Mouse (Mus musculus) regulatory T cell (primary cell): ENCODE measurements around the gene Megf9.

Experiments used
- in situ Hi-C: fragments of 300-600 bp; cut with MboI, MseI; formaldehyde crosslinking; loops from one replicate; pipeline ENCODE4 v1.15.1; 2025; ENCODE audit warnings: high pct_unique_total_duplicates

Gene Megf9

GRCm38 (mm10) chr4:70449668-70450067 lies 85.1 kb downstream of the Megf9 start:
- in situ Hi-C loops, result loop anchor here (10.0 kb wide), 1 partner anchor 155 kb away; no protein-coding TSS in a partner anchor

GRCm38 (mm10) chr4:70446774-70447173 lies 88.0 kb downstream of the Megf9 start:
- in situ Hi-C loops, result no loop called here

GRCm38 (mm10) chr4:70420202-70420601 lies 114.6 kb downstream of the Megf9 start:
- in situ Hi-C loops, result no loop called here

GRCm38 (mm10) chr4:70412126-70412525 lies 122.7 kb downstream of the Megf9 start:
- in situ Hi-C loops, result loop anchor here (5.0 kb wide), 1 partner anchor 125 kb away; no protein-coding TSS in a partner anchor

GRCm38 (mm10) chr4:70409994-70410721 lies 124.6 kb downstream of the Megf9 start, which contains the start of gene Cdk5rap2:
Gene Cdk5rap2 (minus strand): TSS chr4:70410443.
- in situ Hi-C loops, result loop anchor here (5.0 to 10.0 kb wide), 2 partner anchors 127 to 1785 kb away; no protein-coding TSS in a partner anchor

GRCm38 (mm10) chr4:70409456-70409855 lies 125.3 kb downstream of the Megf9 start:
- in situ Hi-C loops, result loop anchor here (10.0 kb wide), 1 partner anchor 1785 kb away; no protein-coding TSS in a partner anchor

- in situ Hi-C loops, result loop anchor here (10.0 kb wide), 1 partner anchor 1793 kb away; no protein-coding TSS in a partner anchor
These were observed 132.5 kb downstream of the Megf9 start for GRCm38 (mm10) chr4:70402109-70402819.

- in situ Hi-C loops, result no loop called here
These were observed 135.3 kb downstream of the Megf9 start for GRCm38 (mm10) chr4:70399476-70399875.

- in situ Hi-C loops, result no loop called here
These were observed 135.7 kb downstream of the Megf9 start for GRCm38 (mm10) chr4:70399074-70399473.

GRCm38 (mm10) chr4:70398088-70398487 lies 136.7 kb downstream of the Megf9 start:
- in situ Hi-C loops, result no loop called here

GRCm38 (mm10) chr4:70396701-70397100 lies 138.1 kb downstream of the Megf9 start:
- in situ Hi-C loops, result no loop called here

- in situ Hi-C loops, result no loop called here
These were observed 140.1 kb downstream of the Megf9 start for GRCm38 (mm10) chr4:70394736-70395135.

GRCm38 (mm10) chr4:70391760-70392372 lies 142.9 kb downstream of the Megf9 start:
- in situ Hi-C loops, result no loop called here

- in situ Hi-C loops, result no loop called here
These were observed 143.7 kb downstream of the Megf9 start for GRCm38 (mm10) chr4:70391073-70391472.

GRCm38 (mm10) chr4:70386206-70386605 lies 148.6 kb downstream of the Megf9 start:
- in situ Hi-C loops, result no loop called here

GRCm38 (mm10) chr4:70377359-70377758 lies 157.4 kb downstream of the Megf9 start:
- in situ Hi-C loops, result no loop called here
